Mouse (Mus musculus) stomach, postnatal 0 days (tissue): ENCODE results near the gene Ulk3. TPM values are rescaled to one million over a fixed set of nuclear protein-coding genes. Genes with fewer than 3 reads are reported as not detected.

ENCODE experiments used
- ATAC-seq: fragments of 200-750 bp; cut with Nextera tagmentation; 2 replicates; pipeline ENCODE4 v1.8.0; 2017; ENCODE audit not compliant: low FRiP score, low TSS enrichment
- DNase-seq: peaks from one replicate; pipeline ENCODE4 v3.0.0-alpha.2; 2016; ENCODE audit warnings: low spot score
- H3K27ac ChIP-seq: fragments of 300-500 bp; sonication (generic); replicated peaks from 2 replicates; pipeline ENCODE4 v1.5.1; 2014; ENCODE audit warnings: mild to moderate bottlenecking, control low read depth
- H3K27me3 ChIP-seq: fragments of 300-500 bp; sonication (generic); 2 replicates; pipeline ENCODE4 v1.6.1; 2014; ENCODE audit warnings: low read length; ENCODE audit not compliant: control insufficient read depth, insufficient read depth
- H3K36me3 ChIP-seq: fragments of 300-500 bp; sonication (generic); 2 replicates; pipeline ENCODE4 v1.6.1; 2014; ENCODE audit warnings: low read length, mixed read lengths; ENCODE audit not compliant: control insufficient read depth, insufficient read depth
- H3K4me1 ChIP-seq: fragments of 300-500 bp; sonication (generic); replicated peaks from 2 replicates; pipeline ENCODE4 v1.6.1; 2014; ENCODE audit warnings: antibody characterized with exemption; ENCODE audit not compliant: control insufficient read depth, insufficient read depth
- H3K4me2 ChIP-seq: fragments of 300-500 bp; sonication (generic); replicated peaks from 2 replicates; pipeline ENCODE4 v1.6.1; 2014; ENCODE audit warnings: low read depth, mild to moderate bottlenecking, control low read depth, moderate library complexity
- H3K4me3 ChIP-seq: fragments of 300-500 bp; sonication (generic); 2 replicates; pipeline ENCODE4 v1.5.1; 2014; ENCODE audit warnings: low read depth, low read length, control low read depth
- H3K9ac ChIP-seq: fragments of 300-500 bp; sonication (generic); 2 replicates; pipeline ENCODE4 v1.6.1; 2014; ENCODE audit warnings: mild to moderate bottlenecking, low read length, control low read depth, mixed read lengths
- H3K9me3 ChIP-seq: fragments of 300-500 bp; sonication (generic); 2 replicates; pipeline ENCODE4 v1.6.1; 2016; ENCODE audit warnings: low read length; ENCODE audit not compliant: control insufficient read depth
- CTCF ChIP-seq: IDR thresholded peaks from 2 replicates; pipeline ENCODE4 v1.5.1; 2016; ENCODE audit warnings: antibody characterized with exemption, low read depth, mild to moderate bottlenecking, moderate library complexity
- EP300 ChIP-seq: optimal IDR thresholded peaks from 2 replicates; pipeline ENCODE3; 2016; ENCODE audit warnings: antibody characterized with exemption
- WGBS: fragments of 180-500 bp; shearing (Covaris S2); extraction: QIAGEN DNeasy Blood & Tissue Kit; methylation state at CpG from one replicate; pipeline ENCODE4 v1.1.7; 2014; 5-methylcytosine and 5-hydroxymethylcytosine counted together
- polyA plus RNA-seq: library from polyadenylated mRNA; unstranded; fragments of >200 nt; fragmentation: Nextera tagmentation; extraction: Ambion mirVana; gene quantifications from 2 replicates; pipeline ENCODE4 v1.2.1, GENCODE M21; 2015

Gene Ulk3
- polyA plus RNA-seq, 1 experiment from 2014 or later: 8.4 TPM

- TF ChIP-seq CTCF: no peak
- no peak for TF ChIP-seq EP300
- no peaks in the 10 kb centered on the region for H3K27me3 ChIP-seq
- ATAC-seq (no peak), DNase-seq (no peak)
- no peak overlapping the region for H3K9ac ChIP-seq
- no peaks in the 10 kb centered on the region for H3K4me1 ChIP-seq
- H3K27ac ChIP-seq: no peak overlapping the region
- H3K4me2 ChIP-seq: no peak overlapping the region
- no peak overlapping the region for H3K4me3 ChIP-seq
- no peaks in the 10 kb centered on the region for H3K9me3 ChIP-seq
- peaks cover 50% of the 10 kb centered on the region for H3K36me3 ChIP-seq
- 80% methylated on average over 15 of the region's 15 CpGs for WGBS
These were observed 36.6 kb downstream of the Ulk3 start for GRCm38 (mm10) chr9:57625674-57626500.

DNA sequence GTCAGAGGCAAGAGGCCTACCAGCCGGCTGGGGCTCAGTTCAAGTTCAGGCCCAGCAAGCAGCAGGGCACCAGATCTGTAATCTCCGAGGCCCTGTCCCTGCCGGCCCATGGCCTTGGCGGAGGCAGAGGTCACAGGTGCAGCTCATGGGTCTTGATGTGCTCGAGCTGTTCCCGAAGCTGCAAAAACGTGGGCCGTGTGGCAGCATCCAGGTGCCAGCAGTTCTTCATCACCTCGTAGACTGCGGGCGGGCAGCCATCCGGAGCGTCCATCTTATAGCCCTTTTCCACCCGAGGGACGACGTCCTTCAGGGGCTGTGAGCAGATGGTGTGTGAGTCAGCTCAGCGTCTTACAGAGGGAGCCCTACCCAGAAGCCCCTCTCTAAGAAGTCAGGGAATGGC lies 37.9 kb downstream of the Ulk3 start:
- DNase-seq (no peak), ATAC-seq (no peak)
- Histone ChIP-seq H3K4me2 (no peak overlapping the region), H3K9ac (no peak overlapping the region), H3K4me1 (no peaks in the 10 kb centered on the region), H3K36me3 (peaks cover 50% of the 10 kb centered on the region), H3K4me3 (no peak overlapping the region), H3K27me3 (no peaks in the 10 kb centered on the region), H3K27ac (no peak overlapping the region), H3K9me3 (no peaks in the 10 kb centered on the region)
- TF ChIP-seq CTCF (no peak), EP300 (no peak)
- 93% methylated on average over 17 of the region's 17 CpGs for WGBS

- no peaks in the 10 kb centered on the region for H3K9me3 ChIP-seq
- peaks cover 50% of the 10 kb centered on the region for H3K36me3 ChIP-seq
- H3K27ac ChIP-seq: no peak overlapping the region
- DNase-seq: no peak
- 87% methylated on average over 11 of the region's 11 CpGs for WGBS
- H3K27me3 ChIP-seq: no peaks in the 10 kb centered on the region
- ATAC-seq: no peak
- no peak overlapping the region for H3K4me2 ChIP-seq
- H3K9ac ChIP-seq: no peak overlapping the region
- no peaks in the 10 kb centered on the region for H3K4me1 ChIP-seq
- H3K4me3 ChIP-seq: no peak overlapping the region
- TF ChIP-seq EP300: no peak
- no peak for TF ChIP-seq CTCF
These were observed 38.6 kb downstream of the Ulk3 start for GRCm38 (mm10) chr9:57627892-57628291.

DNA sequence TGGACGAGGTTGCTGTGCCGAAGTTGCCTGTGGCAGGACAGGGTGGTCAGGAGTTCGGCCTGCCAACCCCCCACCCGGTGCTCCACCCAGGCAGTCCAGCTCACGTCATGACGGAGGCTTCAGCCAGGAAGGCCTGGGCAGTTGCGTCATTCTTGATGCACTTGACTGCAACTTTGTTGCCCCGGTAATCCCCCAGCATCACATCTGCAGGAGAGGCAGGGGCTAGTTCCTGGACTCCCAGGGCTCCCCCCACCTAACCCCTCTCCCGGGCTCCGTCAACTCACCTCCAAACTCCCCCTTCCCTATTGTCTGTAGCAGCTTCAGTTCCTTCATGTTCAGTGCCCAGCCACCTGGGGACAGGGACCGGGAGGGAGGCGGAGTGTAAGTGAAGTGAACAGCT lies 39.5 kb downstream of the Ulk3 start:
- no peak for TF ChIP-seq EP300
- no peak for TF ChIP-seq CTCF
- 90% methylated on average over 12 of the region's 12 CpGs for WGBS
- no peak overlapping the region for H3K27ac ChIP-seq
- H3K9ac ChIP-seq: no peak overlapping the region
- H3K9me3 ChIP-seq: no peaks in the 10 kb centered on the region
- no peak for ATAC-seq
- H3K27me3 ChIP-seq: no peaks in the 10 kb centered on the region
- H3K4me3 ChIP-seq: no peak overlapping the region
- H3K4me2 ChIP-seq: no peak overlapping the region
- no peaks in the 10 kb centered on the region for H3K4me1 ChIP-seq
- peaks cover 50% of the 10 kb centered on the region for H3K36me3 ChIP-seq
- DNase-seq: no peak

DNA sequence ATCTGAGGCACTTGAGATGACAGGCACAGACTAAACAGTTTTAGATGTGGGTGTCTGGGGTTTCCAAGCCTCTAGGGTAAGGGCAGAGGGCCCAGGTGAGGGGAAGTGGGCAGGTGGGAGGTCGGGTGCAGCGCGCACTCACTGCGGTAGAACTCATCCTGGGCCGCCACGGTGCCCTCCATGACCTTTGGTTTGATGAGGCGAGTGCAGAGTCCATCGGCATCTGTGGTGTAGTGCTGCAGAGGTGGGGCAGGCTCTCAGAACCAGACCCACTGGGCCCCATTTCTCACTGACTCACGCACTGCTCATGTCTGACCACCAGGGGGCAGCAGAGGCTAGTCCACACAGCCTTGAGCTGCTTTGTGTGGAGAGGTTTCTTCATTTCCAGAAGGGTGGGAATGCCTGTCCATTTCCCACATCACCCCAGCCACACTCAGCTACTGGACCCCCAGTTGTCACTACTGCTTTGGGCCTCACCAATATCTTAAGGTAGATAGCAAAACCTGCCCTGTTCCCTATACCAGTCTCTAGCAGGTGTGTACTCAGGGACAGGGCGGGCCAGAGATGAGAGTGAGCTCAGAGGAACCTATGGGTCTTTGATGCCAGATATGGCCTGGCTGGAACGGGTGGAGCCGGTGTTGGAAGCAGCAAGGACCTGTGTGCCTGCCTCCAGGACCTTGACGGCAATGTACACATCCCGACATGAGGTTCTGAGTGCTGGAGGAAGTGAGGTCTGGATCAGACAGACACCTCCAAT lies 40.0 kb downstream of the Ulk3 start:
- no peaks in the 10 kb centered on the region for H3K9me3 ChIP-seq
- peak; percentile 83 for DNase-seq
- WGBS: 55% methylated on average over 14 of the region's 14 CpGs
- no peak overlapping the region for H3K9ac ChIP-seq
- H3K4me1 ChIP-seq: no peaks in the 10 kb centered on the region
- TF ChIP-seq EP300 (no peak), CTCF (peak; percentile 98)
- no peaks in the 10 kb centered on the region for H3K27me3 ChIP-seq
- ATAC-seq: peak; percentile 74
- peak overlapping the region; percentile 24; the same call in 1 of the 2 replicates for H3K27ac ChIP-seq
- H3K4me2 ChIP-seq: no peak overlapping the region
- H3K36me3 ChIP-seq: peaks cover 50% of the 10 kb centered on the region
- no peak overlapping the region for H3K4me3 ChIP-seq
